In the genomic region with DNA sequence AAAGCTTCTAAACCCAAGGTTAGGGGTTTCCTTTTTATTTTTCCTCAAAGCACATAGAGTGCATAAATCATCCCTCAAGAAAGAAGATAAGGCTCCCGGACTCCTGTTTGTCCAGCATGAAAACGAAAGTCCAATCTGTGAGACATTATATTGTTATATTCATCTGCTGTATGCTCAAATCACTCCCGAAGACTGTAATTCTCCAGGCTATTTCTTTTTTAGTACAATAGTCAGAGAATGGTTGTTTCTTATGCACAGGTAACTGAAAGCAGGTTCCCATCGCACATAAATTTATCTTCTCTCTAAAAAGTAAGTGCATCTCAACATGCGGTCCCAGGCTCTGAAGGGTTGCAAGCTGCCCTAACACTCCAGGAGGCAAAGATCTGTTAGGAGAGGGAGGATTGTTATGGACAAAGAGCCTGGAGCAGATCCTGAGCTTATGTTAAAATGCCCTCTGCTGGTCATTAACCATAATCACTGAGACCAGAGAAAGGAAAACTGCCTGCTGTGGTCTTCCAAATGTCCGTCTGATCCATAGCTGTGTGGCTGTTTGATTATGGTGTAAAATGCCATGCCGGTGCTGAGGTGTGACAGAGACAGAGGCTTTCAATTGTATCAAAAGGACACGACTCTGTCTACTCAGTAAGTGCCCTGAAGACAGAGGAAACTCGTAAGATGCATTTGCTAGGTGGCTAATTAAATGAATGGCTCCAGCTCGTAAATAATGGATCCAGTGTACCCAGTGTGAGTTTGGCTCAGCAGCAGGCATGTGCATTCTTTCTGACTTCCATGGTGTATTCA, we compare ENCODE assay signal across 8 mouse cellular contexts.
DNase-seq lines count a peak whose midpoint lies in the region; ATAC-seq and TF ChIP-seq lines count a peak whose summit lies in the region.
"Not testable (repeated sequence)": the region's sequence is repeated elsewhere in the genome, so short reads cannot be mapped to it uniquely, and the experiment has no call there.

No protein-coding gene starts in this region.

- in situ Hi-C loops in ES-E14 (cut with MboI; ENCODE audit: low sequenced_read_pairs in 2 of 2, unreplicated experiment in 2 of 2): not testable (repeated sequence)

- peak overlapping the region; percentile 45 for H3K4me2 ChIP-seq in embryonic facial prominence, embryonic 13.5 days
- H3K4me2 ChIP-seq in heart, embryonic 11.5 days: peak overlapping the region; percentile 38
- peak overlapping the region; percentile 40 for H3K4me2 ChIP-seq in intestine, embryonic 15.5 days (replicated peaks)
- H3K4me2 ChIP-seq in limb, embryonic 11.5 days (ENCODE audit: low read depth, severe bottlenecking): not testable (repeated sequence)
- 0 out of 2 replicates have a peak overlapping the region, but pooled peaks have one; percentile 1 for H3K4me2 ChIP-seq in neural tube, embryonic 14.5 days (ENCODE audit: low read depth, low read length)

- H3K27ac ChIP-seq in ES-E14 (ENCODE audit: insufficient read depth, low read depth, low read length, poor library complexity, severe bottlenecking); embryonic facial prominence, embryonic 13.5 days; heart, embryonic 11.5 days (ENCODE audit: low read depth, low read length); intestine, embryonic 15.5 days; limb, embryonic 11.5 days (replicated peaks; ENCODE audit: low read depth, low read length); neural tube, embryonic 14.5 days (ENCODE audit: low read depth, low read length): not testable (repeated sequence)

- H3K27me3 ChIP-seq in embryonic facial prominence, embryonic 13.5 days; heart, embryonic 11.5 days (ENCODE audit: control insufficient read depth, insufficient read depth, low read length); intestine, embryonic 15.5 days (replicated peaks); limb, embryonic 11.5 days (ENCODE audit: control insufficient read depth, insufficient read depth, low read length); neural tube, embryonic 14.5 days (ENCODE audit: control insufficient read depth, insufficient read depth, low read length): not testable (repeated sequence)

- DNase-seq in ES-E14 (ENCODE audit: low read depth, low spot score): not testable (repeated sequence)
- peak; percentile 43 for DNase-seq in cerebellum, adult 11-12 months
- DNase-seq in limb, embryonic 11.5 days (ENCODE audit: low spot score): peak; percentile 43

- 22% methylated on average over 10 of the region's 10 CpGs for WGBS in embryonic facial prominence, embryonic 13.5 days
- WGBS in heart, embryonic 11.5 days (ENCODE audit: insufficient replicate concordance): 26% methylated on average over 10 of the region's 10 CpGs
- WGBS in intestine, embryonic 15.5 days: 22% methylated on average over 10 of the region's 10 CpGs
- WGBS in limb, embryonic 11.5 days: 20% methylated on average over 10 of the region's 10 CpGs
- 11% methylated on average over 10 of the region's 10 CpGs for WGBS in neural tube, embryonic 14.5 days

- not testable (repeated sequence) for H3K36me3 ChIP-seq in ES-E14 (ENCODE audit: control insufficient read depth, insufficient read depth, low read length, poor library complexity, severe bottlenecking); embryonic facial prominence, embryonic 13.5 days; heart, embryonic 11.5 days (ENCODE audit: control insufficient read depth, insufficient read depth, low read length); intestine, embryonic 15.5 days; limb, embryonic 11.5 days (ENCODE audit: control insufficient read depth, insufficient read depth, low read length); neural tube, embryonic 14.5 days (ENCODE audit: control insufficient read depth, insufficient read depth, low read length)

- not testable (repeated sequence) for H3K9ac ChIP-seq in ES-E14 (ENCODE audit: insufficient read depth, low read depth, low read length, poor library complexity, severe bottlenecking); embryonic facial prominence, embryonic 13.5 days; heart, embryonic 11.5 days (ENCODE audit: low read depth, low read length); intestine, embryonic 15.5 days; limb, embryonic 11.5 days (ENCODE audit: low read length); neural tube, embryonic 14.5 days (replicated peaks; ENCODE audit: low read depth, low read length)

- H3K4me1 ChIP-seq in ES-E14 (ENCODE audit: control insufficient read depth in 2 of 2, insufficient read depth in 2 of 2, low read length in 2 of 2, poor library complexity in 1 of 2); embryonic facial prominence, embryonic 13.5 days; heart, embryonic 11.5 days (ENCODE audit: control insufficient read depth, insufficient read depth, low read length); intestine, embryonic 15.5 days (replicated peaks); limb, embryonic 11.5 days (ENCODE audit: control insufficient read depth, insufficient read depth, low read length); neural tube, embryonic 14.5 days (ENCODE audit: control insufficient read depth, insufficient read depth, low read length): not testable (repeated sequence)

- H3K4me3 ChIP-seq in ES-E14 (ENCODE audit: insufficient read depth in 1 of 2, low read depth in 1 of 2, low read length in 2 of 2, poor library complexity in 1 of 2, severe bottlenecking in 1 of 2); embryonic facial prominence, embryonic 13.5 days; heart, embryonic 11.5 days (ENCODE audit: low read depth, low read length); intestine, embryonic 15.5 days (replicated peaks); limb, embryonic 11.5 days (ENCODE audit: low read depth, low read length); neural tube, embryonic 14.5 days (ENCODE audit: low read depth, low read length): not testable (repeated sequence)

- H3K9me3 ChIP-seq in ES-E14 (ENCODE audit: control insufficient read depth, insufficient read depth, low read depth, low read length); embryonic facial prominence, embryonic 13.5 days; heart, embryonic 11.5 days (replicated peaks; ENCODE audit: control insufficient read depth, low read length); intestine, embryonic 15.5 days; limb, embryonic 11.5 days (ENCODE audit: control insufficient read depth, low read length); neural tube, embryonic 14.5 days (ENCODE audit: control insufficient read depth, low read length): not testable (repeated sequence)

- not testable (repeated sequence) for ATAC-seq in embryonic facial prominence, embryonic 13.5 days (ENCODE audit: insufficient number of reproducible peaks, insufficient read depth, low FRiP score, low TSS enrichment, low read depth); heart, embryonic 11.5 days (replicated peaks; ENCODE audit: insufficient number of reproducible peaks, low FRiP score, low TSS enrichment); intestine, embryonic 15.5 days
- ATAC-seq in limb, embryonic 11.5 days (ENCODE audit: insufficient number of reproducible peaks, low FRiP score, low TSS enrichment, low read depth): 0 out of 2 replicates have a peak, but pooled peaks have one; percentile 51
- ATAC-seq in megakaryocyte, adult 5-6 weeks (ENCODE audit: poor library complexity, severe bottlenecking): peak; percentile 63
- ATAC-seq in neural tube, embryonic 14.5 days (ENCODE audit: low read depth): peak; percentile 87

TF ChIP-seq in ES-E14, 5 proteins besides CTCF, POLR2A, EP300 and RAD21:
- TF ChIP-seq ZC3H11A (IDR thresholded peaks at IDR 0.05; ENCODE audit: borderline replicate concordance, low read depth, low read length): 0 out of 2 replicates have a peak, but pooled peaks have one; percentile 3
